ENCODE assay signal across 9 mouse cellular contexts in genomic region chr19:53394552-53394951, GRCm38 (mm10). TPM values are rescaled to one million over a fixed set of nuclear protein-coding genes. Genes with fewer than 3 reads are reported as not detected.
DNase-seq lines count a peak whose midpoint lies in the region; TF ChIP-seq lines count a peak whose summit lies in the region.
"Had no signal": no experiment of that assay in that cellular context is flagged by ENCODE, and none has a peak within 500 bp of the region (broad histone marks: within the 10 kb centered on the region; RNA-seq: fewer than 3 reads in every experiment).

No protein-coding gene starts in this region.

- no peaks in the 10 kb centered on the region for H3K36me3 ChIP-seq in ES-E14 (ENCODE audit: control insufficient read depth, insufficient read depth, low read length, poor library complexity, severe bottlenecking)
- no peaks in the 10 kb centered on the region for H3K36me3 ChIP-seq in heart, embryonic 10.5 days

- H3K9ac ChIP-seq in ES-E14 (ENCODE audit: insufficient read depth, low read depth, low read length, poor library complexity, severe bottlenecking) = no peak overlapping the region

- peaks cover 6 to 15% of the 10 kb centered on the region in 2 experiments for H3K4me1 ChIP-seq in ES-E14 (ENCODE audit: control insufficient read depth in 2 of 2, insufficient read depth in 2 of 2, low read length in 2 of 2, poor library complexity in 1 of 2)
- H3K4me1 ChIP-seq in heart, embryonic 10.5 days = peaks cover 7% of the 10 kb centered on the region

- peak overlapping the region; percentile 32; the same call in 1 of the 2 replicates for H3K27ac ChIP-seq in layer of hippocampus, adult 2 months
- H3K27ac ChIP-seq in ES-E14 (ENCODE audit: insufficient read depth, low read depth, low read length, poor library complexity, severe bottlenecking) = no peak overlapping the region; the same call in 1 of the 2 replicates
- H3K27ac ChIP-seq in heart, embryonic 10.5 days = no peak overlapping the region

- H3K27me3 ChIP-seq in heart, embryonic 10.5 days (ENCODE audit: insufficient read depth, poor library complexity, severe bottlenecking) = no peaks in the 10 kb centered on the region

- peak in 1 of 2 experiments; percentile 49 for DNase-seq in layer of hippocampus, adult 2 months (ENCODE audit: low spot score in 2 of 2)
- DNase-seq in layer of hippocampus, adult 9-11 months = no peak
- DNase-seq in ES-E14 (ENCODE audit: low read depth, low spot score) = no peak
- DNase-seq in brain, embryonic 18.5 days (ENCODE audit: low read depth, low spot score) = peak; percentile 32
- peak; percentile 61 for DNase-seq in heart, embryonic 10.5 days (ENCODE audit: low spot score)
- peak; percentile 84 for DNase-seq in lung, postnatal 36 days
- no peak for DNase-seq in right cerebral cortex, postnatal 25 days
- DNase-seq in urinary bladder, postnatal 4 days (ENCODE audit: low spot score in 2 of 2) = no peak

- H3K9me3 ChIP-seq in ES-E14 (ENCODE audit: control insufficient read depth, insufficient read depth, low read depth, low read length) = no peaks in the 10 kb centered on the region
- no peaks in the 10 kb centered on the region for H3K9me3 ChIP-seq in heart, embryonic 10.5 days

- peak; percentile 90 for TF ChIP-seq CTCF in layer of hippocampus, adult 2 months (conservative IDR thresholded peaks at IDR 0.05)

- no peak overlapping the region for H3K4me3 ChIP-seq in layer of hippocampus, adult 2 months
- H3K4me3 ChIP-seq in ES-E14 (ENCODE audit: insufficient read depth in 1 of 2, low read depth in 1 of 2, low read length in 2 of 2, poor library complexity in 1 of 2, severe bottlenecking in 1 of 2) = no peak overlapping the region
- no peak overlapping the region for H3K4me3 ChIP-seq in heart, embryonic 10.5 days

- WGBS in heart, embryonic 10.5 days = 17% methylated on average over 7 of the region's 7 CpGs

- in situ Hi-C loops in ES-E14 (cut with MboI; ENCODE audit: low sequenced_read_pairs in 2 of 2, unreplicated experiment in 2 of 2) = loop anchor here in 1 of 2 experiments (10.0 kb wide), 1 partner anchor 180 kb away; no protein-coding TSS in a partner anchor

TF ChIP-seq in ES-E14, 5 proteins besides CTCF, POLR2A, EP300 and RAD21:
- TF ChIP-seq ZNF384 (IDR thresholded peaks at IDR 0.05; ENCODE audit: low read depth, low read length) = peak; percentile 99
- TF ChIP-seq CHD2 (IDR thresholded peaks at IDR 0.05; ENCODE audit: low read depth, low read length) = no peak
- TF ChIP-seq ZC3H11A (IDR thresholded peaks at IDR 0.05; ENCODE audit: borderline replicate concordance, low read depth, low read length) = peak; percentile 56; the same call in 1 of the 2 replicates
- TF ChIP-seq HCFC1 (IDR thresholded peaks at IDR 0.05; ENCODE audit: borderline replicate concordance, insufficient read depth, low read length) = no peak
- TF ChIP-seq MAFK (IDR thresholded peaks at IDR 0.05; ENCODE audit: insufficient read depth, low read depth, low read length) = 0 out of 2 replicates have a peak, but pooled peaks have one; percentile 26

RNA-seq across cellular contexts. Expression of gene Smndc1, which starts 4.2 kb away (rescaled TPM):
- 10 to 100 TPM; 39.9 to 40.7 TPM for total RNA-seq in layer of hippocampus, adult 2 months (2021)
- total RNA-seq in ES-E14 (2012; rRNA removed) = 32.6 and 37.4 TPM in 2 replicates
- 27.6 and 31.7 TPM in 2 replicates for polyA plus RNA-seq in heart, embryonic 10.5 days (2016; fragmentation: Nextera tagmentation; extraction: Ambion mirVana)

RNA-seq across cellular contexts. Expression of gene Gm10197, which starts 23.0 kb away (rescaled TPM):
- total RNA-seq in layer of hippocampus, adult 2 months (2021) = not detected
- not detected in 2 replicates for total RNA-seq in ES-E14 (2012; rRNA removed)
- not detected in 2 replicates for polyA plus RNA-seq in heart, embryonic 10.5 days (2016; fragmentation: Nextera tagmentation; extraction: Ambion mirVana)
- total RNA-seq: neutrophil, adult 5-6 weeks had no signal

Comparison
In these comparisons a context has a peak if more than half of its experiments do, and no peak if none do; other contexts are left out.
1. DNase-seq: peak in brain, embryonic 18.5 days (single experiment), heart, embryonic 10.5 days (single experiment) and lung, postnatal 36 days (single experiment); none in layer of hippocampus, adult 9-11 months (single experiment), ES-E14 (single experiment), right cerebral cortex, postnatal 25 days (single experiment) and urinary bladder, postnatal 4 days (0 of 2).